Mouse (Mus musculus) CD4-positive helper T cell, adult 2 months (primary cell): ENCODE data around the gene 4922502D21Rik.

Experiments used
- DNase-seq: peaks from one replicate; pipeline ENCODE4 v3.0.0-alpha.2; 2012; ENCODE audit warnings: low read depth, missing footprints, low spot score

Gene 4922502D21Rik

GRCm38 (mm10) chr6:129312499-129312898, 19.1 kb downstream of the 4922502D21Rik start:
- DNase-seq, result no peak

GRCm38 (mm10) chr6:129304180-129304579, 27.4 kb downstream of the 4922502D21Rik start:
- DNase-seq, result peak; percentile 64

- no peak for DNase-seq
These were observed 42.9 kb downstream of the 4922502D21Rik start for GRCm38 (mm10) chr6:129288708-129289107.

GRCm38 (mm10) chr6:129284384-129285104, 47.1 kb downstream of the 4922502D21Rik start:
- peak; percentile 97 for DNase-seq

GRCm38 (mm10) chr6:129283271-129283670, 48.3 kb downstream of the 4922502D21Rik start:
- peak; percentile 59 for DNase-seq

GRCm38 (mm10) chr6:129276483-129276882, 55.1 kb downstream of the 4922502D21Rik start:
- DNase-seq, result no peak

GRCm38 (mm10) chr6:129275624-129276203, 55.9 kb downstream of the 4922502D21Rik start:
- DNase-seq, result peak; percentile 77

- DNase-seq, result peak; percentile 93
These were observed 56.4 kb downstream of the 4922502D21Rik start, which contains the start of gene Cd69 for GRCm38 (mm10) chr6:129275220-129275619. Gene Cd69 (minus strand): TSS chr6:129275436.

GRCm38 (mm10) chr6:129274476-129274875, 57.1 kb downstream of the 4922502D21Rik start:
- DNase-seq, result peak; percentile 50

GRCm38 (mm10) chr6:129273662-129274061, 57.9 kb downstream of the 4922502D21Rik start:
- DNase-seq, result peak; percentile 91
